ENCODE assay signal across 8 mouse cellular contexts in the genomic region with DNA sequence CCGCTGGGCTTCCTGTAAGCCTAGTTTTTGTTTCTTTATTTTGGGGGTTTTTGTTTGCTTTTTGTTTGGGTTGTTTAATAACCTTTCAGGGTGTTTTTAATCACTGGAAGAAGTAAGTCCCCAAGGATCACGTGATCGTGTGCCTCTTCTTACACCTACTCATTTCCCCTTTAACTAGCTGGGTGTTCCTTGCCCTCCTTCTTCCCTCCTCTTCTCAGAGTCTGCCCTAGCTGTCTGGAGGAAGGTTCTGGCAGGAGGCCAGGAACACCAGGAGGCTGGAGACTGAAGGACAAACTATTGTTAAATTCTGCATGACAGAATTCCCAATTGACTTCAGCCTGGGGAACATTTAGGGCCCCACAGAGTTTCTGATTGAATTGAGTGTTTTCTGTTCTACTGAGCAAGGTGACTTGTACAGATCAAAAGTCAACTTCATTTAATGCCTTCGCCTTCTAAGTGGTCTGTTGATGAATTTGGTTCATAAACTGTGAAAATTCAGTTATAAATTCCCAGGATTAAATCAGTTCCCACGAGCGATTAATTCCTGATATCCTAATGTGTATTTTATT.
DNase-seq lines count a peak whose midpoint lies in the region.

No protein-coding gene starts in this region.

- DNase-seq in cerebellum, adult 11 months, result peak; percentile 4
- no peak for DNase-seq in cerebellum, adult 8-10 months
- DNase-seq in left cerebral cortex, adult 18-20 months (ENCODE audit: low spot score in 2 of 2), result peak; percentile 21 to 25
- no peak for DNase-seq in left cerebral cortex, postnatal 36 days (ENCODE audit: low spot score in 2 of 2)
- peak; percentile 60 for DNase-seq in brain, adult 2 months (ENCODE audit: low read depth, low spot score)
- peak; percentile 4 for DNase-seq in lung, postnatal 25 days (ENCODE audit: low spot score)
- no peak for DNase-seq in spleen, postnatal 14 days (ENCODE audit: low spot score in 2 of 2)
- no peak for DNase-seq in left cerebral cortex, adult 8-10 months (ENCODE audit: low spot score in 2 of 2)

- intact Hi-C loops in left cerebral cortex, postnatal 36 days (cut with DNase I), result no loop called here

Comparison
In these comparisons a context has a peak if more than half of its experiments do, and no peak if none do; other contexts are left out.
1. DNase-seq: peak in cerebellum, adult 11 months (single experiment), left cerebral cortex, adult 18-20 months (2 of 2), brain, adult 2 months (single experiment) and lung, postnatal 25 days (single experiment); none in cerebellum, adult 8-10 months (single experiment), left cerebral cortex, postnatal 36 days (0 of 2), spleen, postnatal 14 days (0 of 2) and left cerebral cortex, adult 8-10 months (0 of 2).